Mouse (Mus musculus) lung, adult 2 months (tissue): ENCODE data around the gene Fdxacb1. TPM values are rescaled to one million over a fixed set of nuclear protein-coding genes. Genes with fewer than 3 reads are reported as not detected.

ENCODE experiments used
- DNase-seq: peaks from one replicate; pipeline ENCODE4 v3.0.0; 2022
- H3K4me1 ChIP-seq: fragments of 200-500 bp; 2 replicates; pipeline ENCODE4 v1.6.1; 2011; ENCODE audit warnings: low read length; ENCODE audit not compliant: control insufficient read depth, insufficient read depth
- H3K4me3 ChIP-seq: fragments of 200-500 bp; replicated peaks from 2 replicates; pipeline ENCODE3; 2011; ENCODE audit warnings: low read depth, mild to moderate bottlenecking, control low read depth, low read length; ENCODE audit errors: extremely low read depth
- CTCF ChIP-seq: fragments of 200-500 bp; IDR thresholded peaks from 2 replicates; pipeline ENCODE4 v1.5.1; 2011; ENCODE audit warnings: mild to moderate bottlenecking, low read length, control low read depth; ENCODE audit not compliant: insufficient read depth
- POLR2A ChIP-seq: fragments of 200-500 bp; IDR thresholded peaks from 2 replicates; pipeline ENCODE4 v1.6.1; 2011; ENCODE audit warnings: low read depth, mild to moderate bottlenecking, control low read depth, low read length, borderline replicate concordance; ENCODE audit errors: extremely low read depth
- WGBS: fragments of 180-500 bp; shearing (Covaris S2); methylation state at CpG from one replicate; pipeline ENCODE4 v1.1.7; 2018; 5-methylcytosine and 5-hydroxymethylcytosine counted together
- polyA plus RNA-seq: library from polyadenylated mRNA; depleted of rRNA; stranded (reverse); fragments of >200 nt; gene quantifications from 2 replicates; pipeline ENCODE4 v1.2.3, GENCODE M21; 2012

Gene Fdxacb1
- polyA plus RNA-seq, 1 experiment: 5.0 TPM

DNA sequence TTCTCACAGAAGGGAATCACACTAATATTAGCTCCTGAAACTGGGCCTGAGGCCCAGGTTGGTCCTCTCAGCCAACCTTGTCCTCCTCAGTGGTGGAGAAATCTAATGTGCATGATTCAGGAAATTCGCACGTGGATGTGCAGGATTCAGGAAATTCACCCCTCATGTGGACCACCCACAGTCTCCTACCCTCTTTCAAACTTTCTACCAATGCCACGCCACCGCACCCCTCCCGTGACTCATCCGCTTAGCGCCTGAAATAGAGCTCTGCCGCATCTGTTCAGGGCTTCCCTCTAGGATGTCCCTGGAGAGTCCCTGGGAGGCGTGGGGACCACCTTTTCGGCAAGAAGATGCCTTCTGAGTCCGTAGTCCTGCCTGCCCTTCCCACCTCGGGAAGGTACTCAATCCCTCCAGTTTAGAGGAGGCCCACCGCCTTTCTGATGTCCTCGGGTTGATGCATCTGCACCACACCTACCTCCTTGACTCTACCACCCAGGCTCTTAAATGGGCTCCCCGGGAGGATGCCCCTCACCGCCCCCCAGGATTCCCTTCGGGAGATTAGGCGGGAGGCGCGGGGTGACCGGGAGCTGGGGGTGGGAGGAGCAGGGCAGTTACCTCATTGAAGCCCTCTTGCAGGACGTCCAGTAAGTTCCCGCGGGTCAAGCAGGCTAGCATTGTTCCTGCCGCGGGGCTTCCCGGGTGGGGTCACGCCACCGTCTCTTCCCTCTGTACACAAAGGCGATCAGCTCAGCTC lies 40.7 kb upstream of the Fdxacb1 start:
- H3K4me3 ChIP-seq: peak overlapping the region; percentile 80
- TF ChIP-seq CTCF: no peak
- TF ChIP-seq POLR2A: no peak
- 18% methylated on average over 30 of the region's 30 CpGs for WGBS
- peaks cover 8% of the 10 kb centered on the region for H3K4me1 ChIP-seq
- no peak for DNase-seq

DNA sequence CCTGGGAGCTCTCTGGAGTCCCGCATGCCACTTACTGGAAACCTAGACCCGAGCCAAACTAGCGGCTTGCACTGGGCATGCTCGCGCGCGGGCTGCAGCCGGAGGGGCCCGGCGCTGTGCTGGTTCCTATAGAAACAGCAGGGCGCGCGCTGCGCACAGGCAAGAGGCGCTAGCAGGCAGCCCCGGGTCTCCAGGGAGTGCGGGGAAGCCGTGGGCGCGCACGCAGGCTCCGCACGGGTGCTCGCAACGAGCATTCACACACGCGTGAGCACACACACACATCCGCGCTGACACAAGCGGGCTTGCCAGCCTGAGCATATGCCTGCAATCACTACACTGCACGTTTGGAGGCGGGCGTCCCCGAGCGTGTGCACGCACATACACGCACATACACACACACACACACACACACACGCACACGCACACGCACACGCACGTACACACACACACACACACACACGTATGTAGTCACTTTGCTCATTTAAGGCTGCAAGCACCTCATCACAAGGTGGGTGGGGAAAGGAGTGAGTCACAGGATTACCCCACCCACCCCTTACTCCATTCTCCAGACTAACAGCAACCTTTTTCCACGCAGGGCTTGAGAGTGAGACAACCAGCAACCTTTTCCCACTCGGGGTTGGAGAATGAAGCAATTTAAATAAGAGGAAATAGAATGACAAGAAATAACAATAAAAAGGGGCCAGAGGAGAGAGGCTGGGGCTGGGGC lies 39.9 kb upstream of the Fdxacb1 start:
- peaks cover 6% of the 10 kb centered on the region for H3K4me1 ChIP-seq
- H3K4me3 ChIP-seq: peak overlapping the region; percentile 80
- TF ChIP-seq CTCF (no peak), POLR2A (0 out of 2 replicates have a peak, but pooled peaks have one; percentile 19)
- WGBS: 0% methylated on average over 45 of the region's 45 CpGs
- DNase-seq: peak; percentile 49

DNA sequence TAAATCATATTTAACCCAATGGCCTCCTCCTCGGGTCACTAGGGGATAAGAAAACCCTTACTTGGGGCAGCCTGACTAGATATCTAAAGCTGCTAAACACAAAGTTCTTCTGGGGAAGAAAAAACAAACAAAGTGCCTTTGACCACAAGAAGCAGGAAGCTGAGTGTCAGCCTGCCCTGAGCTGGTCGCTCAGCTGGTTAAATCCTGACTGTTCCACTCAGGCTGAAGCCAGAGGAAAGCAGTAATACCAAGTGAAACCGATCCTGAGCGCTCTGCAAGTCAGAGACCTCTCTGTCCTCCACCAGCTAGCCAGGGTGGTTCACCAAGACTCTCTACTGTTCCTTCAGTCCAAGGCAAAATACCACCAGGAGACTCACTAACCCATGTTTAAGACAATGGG lies 38.4 kb upstream of the Fdxacb1 start:
- TF ChIP-seq POLR2A: no peak
- no peak for TF ChIP-seq CTCF
- H3K4me1 ChIP-seq: peaks cover 3% of the 10 kb centered on the region; the same call in 1 of the 2 replicates
- WGBS: 31% methylated on average over 4 of the region's 4 CpGs
- no peak overlapping the region for H3K4me3 ChIP-seq
- DNase-seq: no peak

DNA sequence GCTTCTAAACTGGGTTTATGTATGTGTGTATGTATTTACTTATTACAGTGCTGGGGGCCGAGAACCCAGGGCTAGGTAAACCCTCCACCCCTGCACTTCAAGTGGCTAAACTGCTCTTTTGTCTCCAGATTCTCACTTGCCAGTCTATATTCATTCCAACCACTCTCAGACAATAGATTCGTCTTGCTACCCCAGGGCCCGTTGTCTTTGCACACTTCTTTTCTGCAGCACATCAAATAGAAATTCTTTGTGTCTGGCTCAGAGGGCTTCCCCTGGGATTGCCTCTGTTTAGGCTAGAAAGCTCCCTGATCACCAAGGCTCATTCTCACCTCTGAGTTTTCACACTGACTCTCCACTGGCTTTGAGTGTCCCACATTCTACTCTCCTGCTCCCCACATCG lies 35.5 kb upstream of the Fdxacb1 start:
- peaks cover 3% of the 10 kb centered on the region; the same call in 1 of the 2 replicates for H3K4me1 ChIP-seq
- no peak overlapping the region for H3K4me3 ChIP-seq
- WGBS: 42% methylated on average over 4 of the region's 4 CpGs
- no peak for DNase-seq
- no peak for TF ChIP-seq POLR2A
- no peak for TF ChIP-seq CTCF

DNA sequence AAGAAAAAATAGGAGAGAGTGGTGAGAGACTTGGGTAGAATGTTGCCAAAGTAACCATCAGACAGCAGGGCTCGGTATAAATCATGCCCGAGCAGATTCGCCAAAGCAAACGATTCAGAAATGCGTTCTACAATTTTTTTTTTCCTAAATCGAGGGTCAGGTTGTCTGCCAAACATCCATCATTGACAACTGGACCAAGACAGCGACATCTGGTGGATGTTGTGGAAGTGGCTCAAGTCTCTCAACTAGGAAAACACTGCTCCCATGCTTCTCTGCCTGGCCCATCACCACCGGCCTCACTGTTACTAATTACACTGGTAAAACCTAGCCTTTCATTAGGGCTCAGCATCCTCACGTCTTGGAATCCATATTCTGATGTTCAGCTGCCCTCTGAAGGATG lies 33.0 kb upstream of the Fdxacb1 start:
- TF ChIP-seq POLR2A (no peak), CTCF (peak; percentile 64)
- H3K4me1 ChIP-seq: 0 out of 2 replicates have a peak, but pooled peaks cover 2% of the 10 kb centered on the region
- no peak overlapping the region for H3K4me3 ChIP-seq
- WGBS: 2% methylated on average over 9 of the region's 9 CpGs
- peak; percentile 41 for DNase-seq

DNA sequence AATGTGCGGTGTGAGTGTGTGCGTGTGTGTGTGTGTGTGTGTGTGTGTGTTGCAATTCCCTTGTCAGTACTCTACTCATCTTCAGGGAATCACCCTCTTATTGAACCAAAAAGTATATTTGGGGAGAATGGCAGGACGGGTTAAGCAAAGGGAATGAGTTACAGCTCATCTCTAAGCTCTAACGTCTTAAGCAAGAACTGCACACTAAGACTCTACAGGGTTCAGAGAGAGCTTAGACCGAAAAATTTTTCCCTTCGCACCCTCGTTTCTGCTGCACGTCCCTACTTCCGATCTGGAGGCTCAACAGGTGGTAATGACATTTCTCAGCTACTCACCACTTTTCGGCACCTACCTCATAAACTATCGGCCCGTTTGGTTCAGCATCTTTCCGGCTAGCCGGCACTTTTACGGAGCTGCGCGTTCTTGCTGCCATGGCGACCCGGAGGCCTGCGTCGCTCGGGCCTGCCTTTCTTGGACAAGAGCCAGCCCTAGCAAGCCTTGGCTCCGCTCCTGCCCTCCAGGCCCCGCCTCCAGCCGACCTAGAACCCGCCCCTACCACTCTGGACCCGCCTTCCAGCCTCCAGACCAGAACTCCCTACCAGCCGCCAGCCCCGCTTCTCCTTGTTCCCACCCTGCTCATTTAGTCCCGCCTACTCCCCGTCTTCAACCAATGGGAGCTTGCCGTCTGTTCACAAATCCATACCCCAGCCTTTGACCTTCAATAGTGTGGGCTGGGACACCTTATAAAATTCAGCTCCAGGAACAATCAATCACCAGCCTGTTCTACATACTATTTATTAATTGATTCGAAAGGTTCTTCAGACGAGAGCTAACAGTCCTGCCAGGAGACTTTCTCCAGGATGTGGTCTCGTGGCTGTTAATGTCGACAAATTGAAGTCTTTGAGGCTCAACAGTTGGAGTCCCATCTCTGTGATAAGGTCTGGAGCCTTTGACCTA lies 28.8 kb upstream of the Fdxacb1 start, which contains the start of gene Dixdc1:
Gene Dixdc1 (minus strand): TSS at position 604 of the 957 bp plus-strand sequence.
- TF ChIP-seq CTCF (no peak), POLR2A (peak; percentile 3; the same call in 1 of the 2 replicates)
- WGBS: 11% methylated on average over 36 of the region's 36 CpGs

DNA sequence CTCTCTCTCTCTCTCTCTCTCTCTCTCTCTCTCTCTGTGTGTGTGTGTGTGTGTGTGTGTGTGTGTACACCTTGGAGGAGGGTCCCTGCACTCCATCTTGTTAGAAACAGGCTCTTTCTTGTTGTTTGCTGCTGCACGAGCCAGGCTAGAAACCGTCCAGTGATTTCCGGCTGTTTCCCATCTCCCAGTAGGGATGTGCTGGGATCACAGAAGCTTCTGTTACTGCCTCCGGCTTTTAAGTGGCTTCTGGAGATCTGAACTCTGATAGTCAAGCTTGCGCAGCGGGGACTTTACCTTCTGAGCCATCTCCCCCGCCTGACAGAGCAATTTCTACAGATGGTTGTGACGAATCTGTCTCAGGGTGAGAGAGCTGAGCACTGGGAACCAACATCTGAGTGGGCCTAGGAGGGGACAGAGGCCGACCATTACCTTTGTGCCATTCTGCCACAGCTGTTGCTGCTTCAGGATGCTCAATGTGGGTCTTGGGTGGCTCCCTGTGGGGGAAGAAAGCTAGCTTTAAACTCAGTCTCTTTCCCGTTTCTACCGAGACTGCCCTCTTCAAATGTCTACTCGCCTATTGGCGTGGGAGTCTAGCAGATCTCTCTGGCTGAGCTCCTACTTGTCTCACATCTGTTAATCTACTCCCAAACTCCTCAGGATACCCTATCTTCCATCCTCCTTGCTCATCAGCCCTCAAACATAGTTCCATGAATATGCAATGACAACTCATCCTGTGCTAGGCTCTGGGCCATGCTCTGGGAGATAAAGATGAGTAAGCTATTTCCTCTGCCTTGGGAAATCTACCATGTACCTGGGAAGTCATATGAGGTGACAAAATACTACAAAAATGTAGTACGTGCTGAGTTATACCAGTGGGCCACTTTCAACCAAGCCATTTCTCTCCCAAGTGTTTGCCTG lies 26.9 kb upstream of the Fdxacb1 start:
- TF ChIP-seq CTCF: no peak
- no peak for TF ChIP-seq POLR2A
- no peak for DNase-seq
- WGBS: 88% methylated on average over 14 of the region's 14 CpGs
- H3K4me1 ChIP-seq: peaks cover 5% of the 10 kb centered on the region; the same call in 1 of the 2 replicates
- H3K4me3 ChIP-seq: no peak overlapping the region

More for the DNA sequence above, 28.8 kb upstream of the Fdxacb1 start, which contains the start of gene Dixdc1:
- H3K4me3 ChIP-seq: peak within 1 kb of the TSS; percentile 40
- peak; percentile 96 for DNase-seq
- peaks cover 5% of the 10 kb centered on the region; the same call in 1 of the 2 replicates for H3K4me1 ChIP-seq

DNA sequence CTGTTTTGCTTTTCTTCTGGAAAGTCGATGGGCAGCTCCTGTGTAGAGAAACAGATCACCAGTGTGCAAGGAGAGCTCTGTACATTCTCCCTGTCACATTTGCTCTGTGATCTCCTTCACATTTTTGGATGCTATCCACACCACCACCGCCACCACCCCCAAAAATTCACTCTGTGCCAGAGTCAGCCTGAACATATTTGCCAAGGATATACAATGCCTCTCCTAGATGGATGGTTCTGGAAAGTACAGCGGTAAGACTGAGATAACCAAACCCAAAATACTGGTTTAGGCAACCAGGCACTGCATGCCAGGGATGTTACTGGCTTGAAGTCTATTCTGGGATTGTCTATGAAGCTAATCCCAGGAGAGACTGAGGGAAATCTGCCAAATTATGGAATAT lies 25.8 kb upstream of the Fdxacb1 start:
- no peak for TF ChIP-seq POLR2A
- no peak for TF ChIP-seq CTCF
- 63% methylated on average over 3 of the region's 3 CpGs for WGBS
- H3K4me3 ChIP-seq: no peak overlapping the region
- peaks cover 5% of the 10 kb centered on the region; the same call in 1 of the 2 replicates for H3K4me1 ChIP-seq
- DNase-seq: no peak
